Mouse (Mus musculus) heart, adult 9 months (tissue): ENCODE results near the gene Egfl7.

Experiments used
- DNase-seq, 2 experiments: peaks; one replicate each; pipeline ENCODE4 v3.0.0; 2022; ENCODE audit warnings: low spot score in 2 of 2

Egfl7 gene

GRCm38 (mm10) chr2:26594022-26594346, 14.2 kb downstream of the Egfl7 start:
- peak; percentile 71 to 73 for DNase-seq

GRCm38 (mm10) chr2:26594461-26594933, 14.7 kb downstream of the Egfl7 start:
- DNase-seq = peak in 1 of 2 experiments; percentile 33

GRCm38 (mm10) chr2:26594934-26595724, 15.3 kb downstream of the Egfl7 start:
- DNase-seq = peak in 1 of 2 experiments; percentile 54

DNA sequence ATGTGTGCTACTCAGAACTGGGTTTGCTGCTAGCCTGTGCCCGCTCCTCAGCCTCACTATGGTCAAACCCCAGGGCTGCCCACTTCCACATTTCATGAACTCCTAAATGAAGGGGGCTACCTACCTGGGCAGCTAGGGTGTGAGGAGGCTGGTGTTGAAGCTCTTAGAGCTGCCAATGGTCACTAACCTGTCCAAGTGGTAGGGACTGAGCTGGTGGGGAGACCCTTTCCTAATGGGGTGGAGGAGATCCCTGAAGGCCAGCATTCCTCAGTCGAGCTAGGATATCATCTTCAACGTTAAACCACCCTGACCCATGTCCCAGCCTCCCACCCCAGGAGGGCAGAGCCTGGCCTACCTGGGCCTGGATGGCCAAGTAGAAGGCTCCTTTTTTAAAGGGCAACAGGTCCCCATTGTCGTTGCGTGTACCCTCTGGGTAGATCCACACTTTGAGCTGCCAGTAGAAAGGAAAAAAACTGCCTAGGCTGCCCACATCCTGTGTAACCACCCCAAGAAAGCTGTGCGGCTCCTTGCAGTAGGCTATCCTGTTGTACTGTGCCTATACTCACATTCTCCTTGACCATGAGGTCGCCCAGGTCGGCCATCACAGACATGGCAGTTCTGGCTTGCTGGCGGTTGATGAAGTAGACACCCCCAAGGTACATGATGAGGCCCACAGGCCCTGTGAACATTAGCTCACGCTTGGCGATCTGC, 16.1 kb downstream of the Egfl7 start:
- DNase-seq = no peak

- DNase-seq = no peak
Observed at GRCm38 (mm10) chr2:26596898-26597297, 17.1 kb downstream of the Egfl7 start.

GRCm38 (mm10) chr2:26597810-26598209, 18.0 kb downstream of the Egfl7 start:
- DNase-seq = no peak

- no peak for DNase-seq
Observed at GRCm38 (mm10) chr2:26598462-26598861, 18.6 kb downstream of the Egfl7 start.

DNA sequence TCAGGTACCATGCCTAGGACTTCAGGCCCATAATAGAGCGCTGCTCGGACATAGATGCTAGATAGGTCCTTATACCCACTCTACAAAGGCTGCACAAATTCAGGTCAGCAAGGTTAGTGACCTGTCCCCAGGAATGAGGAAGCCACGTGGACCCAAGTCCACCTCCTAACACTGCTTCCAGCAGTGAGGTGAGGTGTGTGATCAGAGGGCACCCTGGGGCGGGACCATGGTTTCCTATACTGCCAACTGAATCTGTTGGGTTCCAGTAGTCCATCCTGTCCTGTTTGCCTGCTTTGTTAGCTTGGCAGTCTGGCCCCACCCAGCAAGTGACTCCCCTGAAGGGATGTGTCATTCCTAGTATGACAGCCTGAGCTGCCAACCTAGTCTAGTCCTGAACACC, 20.2 kb downstream of the Egfl7 start:
- DNase-seq = no peak

- DNase-seq = no peak
Observed at GRCm38 (mm10) chr2:26600664-26601063, 20.9 kb downstream of the Egfl7 start.

DNA sequence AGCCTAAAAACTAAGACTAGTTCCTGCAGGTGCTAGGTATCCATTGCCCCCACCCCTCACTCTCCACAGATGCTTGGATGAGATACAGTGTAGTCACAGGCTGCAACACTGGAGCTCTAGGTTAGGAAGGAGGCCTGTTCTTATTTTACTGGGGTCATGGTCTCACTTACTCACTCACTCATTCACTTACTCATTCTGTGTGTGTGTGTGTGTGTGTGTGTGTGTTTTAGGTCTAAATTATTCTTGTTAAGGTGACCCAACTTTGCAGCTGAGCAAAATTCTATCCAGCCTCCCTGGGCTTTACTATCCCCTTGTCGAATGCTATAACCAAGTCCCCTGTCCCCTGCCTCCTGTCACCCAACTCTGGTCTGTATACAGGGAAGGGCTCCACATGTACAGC, 21.8 kb downstream of the Egfl7 start:
- no peak for DNase-seq

DNA sequence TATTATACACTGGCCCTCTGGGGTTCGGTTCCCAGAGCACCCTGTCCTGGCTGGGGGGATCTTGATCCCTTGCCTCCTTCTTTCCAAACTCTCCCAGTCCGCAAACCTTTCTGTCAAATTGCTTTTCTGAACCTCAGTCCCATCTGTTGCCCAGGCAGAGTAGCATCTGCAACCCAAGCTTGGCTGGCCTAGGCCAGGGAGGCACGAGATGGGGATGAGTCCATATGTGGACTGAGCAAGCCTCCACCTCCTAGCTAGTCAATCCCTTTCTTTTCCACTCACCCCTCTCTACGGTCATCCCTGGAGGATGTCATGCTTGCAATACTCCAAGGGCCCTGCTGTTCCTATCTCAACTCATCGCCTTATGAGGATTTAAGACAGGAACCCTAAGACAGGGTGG, 22.8 kb downstream of the Egfl7 start:
- no peak for DNase-seq

- no peak for DNase-seq
Observed at GRCm38 (mm10) chr2:26603159-26603558, 23.3 kb downstream of the Egfl7 start.

DNA sequence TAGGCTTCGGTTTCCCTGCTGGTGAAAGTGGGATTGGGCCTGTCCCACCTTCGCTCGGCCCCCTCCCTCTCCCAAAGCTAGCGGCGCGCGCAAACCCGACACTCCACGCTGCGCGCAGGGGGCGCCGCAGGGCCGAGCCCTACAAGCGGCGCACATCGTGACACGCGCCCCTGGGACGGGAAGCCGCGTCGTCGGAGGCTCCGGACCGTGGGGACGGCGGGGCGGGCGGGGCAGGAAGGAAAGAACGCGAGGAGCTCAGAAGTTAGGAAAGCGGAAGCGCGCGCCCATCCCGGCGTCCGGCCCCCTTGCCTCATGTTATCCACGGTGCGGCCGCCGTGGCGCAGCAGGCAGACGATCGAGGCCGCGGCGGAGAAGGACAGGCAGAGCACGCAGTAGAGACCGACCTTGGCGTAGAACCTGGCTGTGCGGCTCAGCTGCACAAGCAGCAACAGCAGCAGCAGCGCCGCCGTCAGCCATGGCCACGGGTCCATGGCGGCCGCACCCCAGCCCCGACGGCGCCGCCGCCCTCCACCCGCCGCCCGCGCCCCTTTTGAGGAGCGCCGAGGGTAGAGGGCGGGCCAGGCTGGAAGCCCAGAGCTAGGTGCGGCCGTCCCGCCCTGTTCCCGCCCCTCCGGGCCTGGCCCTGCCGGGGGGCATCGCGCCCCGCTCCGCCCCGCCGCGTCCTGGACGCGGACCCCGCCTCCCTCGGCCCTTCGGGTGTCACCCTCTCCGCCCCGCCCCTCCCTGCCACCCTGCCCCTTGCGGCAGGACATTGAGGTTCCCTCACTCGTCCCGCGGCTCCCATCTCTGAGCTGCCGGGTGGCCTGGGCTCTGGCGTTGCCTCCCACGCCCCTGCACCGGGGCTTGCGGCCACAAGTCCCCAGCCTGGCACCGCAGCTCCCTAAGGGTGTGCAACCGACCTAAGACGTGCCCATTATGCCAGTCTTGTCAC, 24.2 kb downstream of the Egfl7 start, which contains the start of gene Agpat2:
Agpat2 (minus strand) TSS at position 698 of the 952 bp plus-strand sequence.
- DNase-seq = peak; percentile 80 to 83

DNA sequence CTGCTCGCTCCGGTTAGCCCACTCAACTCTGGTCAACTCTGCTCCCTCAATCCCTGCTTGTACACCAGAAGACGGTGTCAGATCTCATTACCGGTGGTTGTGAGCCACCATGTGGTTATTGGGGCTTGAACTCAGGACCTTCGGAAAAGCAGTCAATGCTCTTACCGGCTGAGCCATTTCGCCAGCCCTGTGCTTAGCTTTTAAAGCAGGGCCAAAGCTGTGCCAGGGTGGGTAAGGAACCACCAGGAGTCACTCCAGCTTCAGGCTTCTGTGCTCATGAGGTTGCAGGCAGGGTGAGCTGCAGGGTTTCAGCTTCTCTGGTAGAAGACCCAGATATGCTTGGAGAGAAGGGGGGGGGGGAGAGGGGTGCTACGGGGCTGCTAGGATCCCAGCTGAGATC, 25.5 kb downstream of the Egfl7 start:
- no peak for DNase-seq

GRCm38 (mm10) chr2:26606579-26606978, 26.8 kb downstream of the Egfl7 start:
- DNase-seq = no peak

GRCm38 (mm10) chr2:26607056-26607910, 27.5 kb downstream of the Egfl7 start:
- DNase-seq = peak; percentile 75 to 80

- no peak for DNase-seq
Observed at GRCm38 (mm10) chr2:26608781-26609180, 29.0 kb downstream of the Egfl7 start.

DNA sequence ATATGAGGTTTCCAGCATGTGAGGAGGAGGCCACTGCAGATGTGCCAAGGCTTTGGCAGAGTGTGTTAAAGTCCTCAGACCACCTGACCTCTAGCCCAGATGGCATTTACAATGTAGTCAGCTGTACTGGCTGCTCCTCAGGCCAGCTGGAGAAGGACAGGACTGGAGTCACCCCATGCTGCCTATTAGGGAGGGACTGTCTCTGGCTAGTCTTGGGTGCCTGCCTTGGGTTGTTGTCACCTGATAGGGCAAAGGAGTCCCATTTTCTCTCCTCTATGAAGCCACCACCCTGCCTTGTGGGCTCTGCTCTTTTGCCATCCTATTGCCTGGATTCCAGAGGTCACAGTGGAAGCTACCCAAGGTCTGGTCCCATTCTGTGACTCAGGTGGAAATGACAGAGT, 29.4 kb downstream of the Egfl7 start:
- DNase-seq = peak; percentile 82 to 86

DNA sequence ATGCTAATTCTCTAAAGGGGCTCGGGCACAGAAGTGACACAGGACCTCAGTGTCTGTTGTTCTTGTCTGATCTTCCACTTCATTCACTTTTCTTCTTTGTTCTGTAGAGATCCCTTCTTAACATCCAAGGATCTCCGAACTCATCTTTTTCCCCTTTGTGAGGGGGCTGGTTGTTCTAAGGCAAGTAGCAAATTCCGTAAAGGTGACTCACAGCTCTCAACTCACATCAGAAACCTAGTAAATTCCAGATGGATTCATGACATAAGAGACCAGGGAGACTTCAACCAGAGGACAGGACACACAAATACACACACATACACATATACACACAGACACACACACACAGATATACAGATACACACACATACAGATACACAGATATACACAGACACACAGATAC, 30.7 kb downstream of the Egfl7 start:
- no peak for DNase-seq

GRCm38 (mm10) chr2:26611054-26611453, 31.2 kb downstream of the Egfl7 start:
- DNase-seq = no peak

- no peak for DNase-seq
Observed at GRCm38 (mm10) chr2:26611896-26612295, 32.1 kb downstream of the Egfl7 start.
